Mouse (Mus musculus): Measurements from ENCODE around the gene Kcnj10.

- no peak for TF ChIP-seq POLR2A (IDR thresholded peaks at IDR 0.05; ENCODE audit: borderline replicate concordance, control insufficient read depth, low read depth, low read length)
- no peak for TF ChIP-seq CTCF (IDR thresholded peaks at IDR 0.05; ENCODE audit: control insufficient read depth, insufficient read depth, low read length)
Measured at GRCm38 (mm10) chr1:172393739-172394138, 52.7 kb downstream of the Kcnj10 start.

All from bone marrow, adult 2 months (tissue).